Mouse (Mus musculus) ES-Bruce4 (cell line): ENCODE data around the gene Tnfsf14. TPM values are rescaled to one million over a fixed set of nuclear protein-coding genes. Genes with fewer than 3 reads are reported as not detected.
A peak's percentile ranks its signal among the peaks of the same experiment; 100 is the strongest.

ENCODE experiments used
- H3K27ac ChIP-seq: 2 replicates; pipeline ENCODE4 v1.5.1; 2012; ENCODE audit warnings: low read length, inconsistent platforms; ENCODE audit not compliant: insufficient read depth
- H3K27me3 ChIP-seq: 2 replicates; pipeline ENCODE4 v1.6.1; 2012; ENCODE audit warnings: mild to moderate bottlenecking, low read length, inconsistent platforms; ENCODE audit not compliant: control insufficient read depth, poor library complexity, insufficient read depth, severe bottlenecking
- H3K36me3 ChIP-seq: 2 replicates; pipeline ENCODE4 v1.6.1; 2012; ENCODE audit warnings: inconsistent platforms, mild to moderate bottlenecking, low read length, moderate library complexity; ENCODE audit not compliant: control insufficient read depth, poor library complexity, insufficient read depth, severe bottlenecking
- H3K4me1 ChIP-seq: one replicate; pipeline ENCODE4 v1.8.1; 2011; ENCODE audit warnings: low read length; ENCODE audit not compliant: control insufficient read depth, insufficient read depth
- H3K4me3 ChIP-seq: 2 replicates; pipeline ENCODE4 v1.5.1; 2011; ENCODE audit warnings: low read depth, mild to moderate bottlenecking, low read length
- H3K9ac ChIP-seq: 2 replicates; pipeline ENCODE4 v1.6.1; 2012; ENCODE audit warnings: low read depth, mild to moderate bottlenecking, inconsistent platforms; ENCODE audit not compliant: poor library complexity, severe bottlenecking
- H3K9me3 ChIP-seq: replicated peaks from 2 replicates; pipeline ENCODE4 v1.6.1; 2012; ENCODE audit warnings: mild to moderate bottlenecking, low read length, inconsistent platforms; ENCODE audit not compliant: control insufficient read depth, poor library complexity, insufficient read depth, severe bottlenecking
- CTCF ChIP-seq: IDR thresholded peaks from one replicate; pipeline ENCODE4 v1.8.1; 2011; ENCODE audit warnings: low read depth, low read length
- EP300 ChIP-seq: IDR thresholded peaks from 2 replicates; pipeline ENCODE4 v1.6.1; 2011; ENCODE audit warnings: low read depth, low read length; ENCODE audit not compliant: insufficient read depth
- POLR2A ChIP-seq: IDR thresholded peaks from one replicate; pipeline ENCODE4 v1.8.1; 2011; ENCODE audit warnings: low read length; ENCODE audit not compliant: insufficient read depth
- polyA plus RNA-seq: library from polyadenylated mRNA; stranded (reverse); fragments of >200 nt; gene quantifications from 2 replicates; pipeline ENCODE4 v1.2.4, GENCODE M21; 2011; ENCODE audit warnings: low read depth; ENCODE audit not compliant: missing spikeins, insufficient read depth, insufficient read length

The Tnfsf14 gene
- polyA plus RNA-seq, 1 experiment, result not detected

DNA sequence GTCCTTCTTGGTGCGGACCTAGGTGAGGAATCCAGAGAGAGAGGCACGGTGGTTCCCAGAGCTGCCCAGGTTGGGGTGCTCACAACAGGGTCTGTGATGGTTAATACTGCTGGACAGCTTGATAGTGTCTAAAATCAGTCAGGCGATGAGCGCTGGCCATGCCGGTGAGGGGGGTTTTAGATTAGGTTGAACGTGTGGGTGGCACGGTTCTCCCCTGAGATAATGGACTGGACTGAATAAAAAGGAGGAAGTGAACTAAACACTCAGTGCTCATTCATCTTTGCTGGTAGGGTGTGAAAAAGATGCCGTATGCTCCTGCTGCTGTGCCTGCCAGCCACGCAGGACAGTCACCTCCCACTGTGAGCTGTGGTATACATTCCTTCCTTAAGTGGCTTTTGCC is 29.3 kb upstream of the Tnfsf14 start:
- Histone ChIP-seq H3K27me3 (no peaks in the 10 kb centered on the region), H3K9me3 (no peaks in the 10 kb centered on the region), H3K4me1 (no peaks in the 10 kb centered on the region), H3K27ac (no peak overlapping the region), H3K9ac (no peak overlapping the region), H3K36me3 (no peaks in the 10 kb centered on the region), H3K4me3 (no peak overlapping the region)
- TF ChIP-seq POLR2A (no peak), CTCF (no peak), EP300 (no peak)

DNA sequence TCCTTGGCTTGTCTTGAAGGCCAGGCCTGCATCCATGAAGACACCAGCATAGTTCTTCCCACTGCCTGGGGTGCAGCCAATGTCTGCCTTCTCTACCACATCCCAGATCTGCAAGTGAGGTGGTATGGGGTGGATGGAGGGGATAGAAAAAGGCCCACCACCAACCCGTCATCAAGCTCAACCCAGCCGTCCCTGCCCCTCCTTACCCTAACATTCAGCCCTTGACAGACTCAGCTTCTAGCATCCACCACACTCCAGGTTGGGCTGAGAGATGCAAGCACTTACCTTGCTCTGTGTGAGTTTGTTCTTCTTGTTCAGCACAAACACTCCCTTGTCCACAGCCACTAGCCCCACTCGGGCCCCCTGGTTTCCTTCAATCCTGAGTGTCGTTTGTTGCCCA is 27.9 kb upstream of the Tnfsf14 start:
- no peak overlapping the region for H3K27ac ChIP-seq
- no peak overlapping the region for H3K4me3 ChIP-seq
- H3K9ac ChIP-seq, result no peak overlapping the region
- H3K27me3 ChIP-seq, result no peaks in the 10 kb centered on the region
- H3K36me3 ChIP-seq, result no peaks in the 10 kb centered on the region
- no peaks in the 10 kb centered on the region for H3K9me3 ChIP-seq
- TF ChIP-seq CTCF (no peak), POLR2A (no peak), EP300 (no peak)
- H3K4me1 ChIP-seq, result no peaks in the 10 kb centered on the region

- TF ChIP-seq POLR2A, result no peak
- peak; percentile 29 for TF ChIP-seq CTCF
- H3K9me3 ChIP-seq, result no peaks in the 10 kb centered on the region
Measured at GRCm38 (mm10) chr17:57219884-57220207, 25.9 kb upstream of the Tnfsf14 start.

DNA sequence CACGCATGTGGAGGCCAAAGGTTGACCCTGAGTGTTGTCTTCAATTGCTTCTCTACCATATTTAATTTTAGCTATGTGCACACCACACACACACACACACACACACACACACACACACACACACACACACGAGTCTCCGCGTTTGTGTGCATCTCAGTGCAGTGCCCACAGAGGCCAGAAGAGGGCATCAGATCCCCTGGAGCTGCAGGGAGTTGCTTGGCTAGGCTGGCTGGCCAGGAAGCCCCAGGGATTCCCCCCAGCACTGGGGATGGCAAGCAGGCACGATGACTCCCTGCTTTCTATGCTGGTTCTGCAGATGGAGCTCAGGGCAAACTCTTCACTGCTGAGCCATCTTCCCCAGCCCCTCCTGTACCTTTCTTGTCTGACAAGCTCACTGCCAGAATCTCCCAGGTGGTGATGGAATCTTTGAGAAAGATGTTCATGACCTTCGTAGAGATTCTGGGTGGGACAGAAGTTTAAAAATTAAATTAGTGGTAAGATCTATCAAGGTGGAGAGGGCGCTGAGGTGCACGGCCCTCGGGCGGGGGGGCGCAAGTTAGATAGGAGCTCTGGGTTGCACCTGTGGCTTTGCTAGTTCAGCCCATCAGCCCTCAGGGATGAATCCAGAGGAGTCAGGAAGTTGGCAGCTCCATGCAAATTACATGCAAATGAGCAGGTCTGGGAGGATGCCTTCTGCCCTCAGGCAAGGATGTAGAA is 25.3 kb upstream of the Tnfsf14 start:
- Histone ChIP-seq H3K9me3 (no peaks in the 10 kb centered on the region), H3K27ac (no peak overlapping the region)

More at GRCm38 (mm10) chr17:57219884-57220207, 25.9 kb upstream of the Tnfsf14 start:
- no peak overlapping the region for H3K4me3 ChIP-seq
- H3K27me3 ChIP-seq, result no peaks in the 10 kb centered on the region
- H3K4me1 ChIP-seq, result no peaks in the 10 kb centered on the region
- H3K9ac ChIP-seq, result no peak overlapping the region
- no peaks in the 10 kb centered on the region for H3K36me3 ChIP-seq
- H3K27ac ChIP-seq, result no peak overlapping the region

GRCm38 (mm10) chr17:57218335-57218900 is 24.4 kb upstream of the Tnfsf14 start:
- Histone ChIP-seq H3K9me3 (no peaks in the 10 kb centered on the region), H3K36me3 (no peaks in the 10 kb centered on the region), H3K4me1 (no peaks in the 10 kb centered on the region), H3K9ac (no peak overlapping the region), H3K27me3 (no peaks in the 10 kb centered on the region), H3K4me3 (no peak overlapping the region), H3K27ac (no peak overlapping the region)
- no peak for TF ChIP-seq POLR2A
- no peak for TF ChIP-seq EP300
- no peak for TF ChIP-seq CTCF

More for the DNA sequence above, 25.3 kb upstream of the Tnfsf14 start:
- Histone ChIP-seq H3K4me3 (no peak overlapping the region), H3K9ac (no peak overlapping the region), H3K4me1 (no peaks in the 10 kb centered on the region), H3K36me3 (no peaks in the 10 kb centered on the region), H3K27me3 (no peaks in the 10 kb centered on the region)
- TF ChIP-seq EP300 (0 out of 2 replicates have a peak, but pooled peaks have one; percentile 10), CTCF (peak; percentile 76), POLR2A (no peak)

DNA sequence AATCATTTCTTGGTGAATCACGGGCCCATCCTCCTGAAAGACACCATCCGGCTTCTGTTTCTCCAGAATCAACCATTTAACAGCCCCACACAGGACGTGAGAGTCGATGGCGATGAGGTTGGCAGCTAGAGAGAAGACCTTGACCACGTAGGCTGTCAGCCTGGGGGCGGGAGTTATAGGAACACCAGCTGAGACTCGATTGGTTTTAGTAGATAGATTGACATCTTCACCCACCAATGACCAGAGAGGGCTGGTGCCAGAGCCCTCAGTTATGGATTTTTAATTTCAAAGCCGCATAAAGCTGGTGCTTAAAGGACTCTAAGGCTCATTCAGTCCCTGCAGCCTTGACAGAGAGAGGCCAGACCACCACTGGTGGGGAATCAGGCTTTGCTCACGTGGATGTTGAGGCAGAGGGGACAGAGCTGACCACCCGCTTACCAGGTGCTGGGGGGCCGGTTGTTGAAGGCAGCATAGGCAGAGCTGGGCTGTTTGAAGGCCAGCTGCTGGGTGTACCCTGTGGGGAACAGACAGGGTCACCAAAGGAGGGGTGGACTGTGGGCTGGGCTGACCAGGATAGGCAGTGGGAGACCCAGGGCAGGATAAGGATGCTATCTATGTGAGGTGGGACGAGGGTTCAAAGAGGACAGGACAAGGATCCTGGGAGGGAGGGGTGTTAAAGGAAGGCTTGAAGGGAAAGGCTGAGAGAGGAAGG is 20.9 kb upstream of the Tnfsf14 start:
- no peak overlapping the region for H3K4me3 ChIP-seq
- H3K9me3 ChIP-seq, result no peaks in the 10 kb centered on the region
- H3K4me1 ChIP-seq, result no peaks in the 10 kb centered on the region
- H3K27ac ChIP-seq, result no peak overlapping the region
- no peak overlapping the region for H3K9ac ChIP-seq
- H3K36me3 ChIP-seq, result no peaks in the 10 kb centered on the region
- TF ChIP-seq CTCF (no peak), POLR2A (no peak), EP300 (no peak)
- H3K27me3 ChIP-seq, result no peaks in the 10 kb centered on the region
